Mouse (Mus musculus) liver, postnatal 0 days (tissue): Measurements from ENCODE around the gene Mxra7. TPM values are rescaled to one million over a fixed set of nuclear protein-coding genes. Genes with fewer than 3 reads are reported as not detected.

Source experiments
- ATAC-seq: fragments of 200-750 bp; cut with Nextera tagmentation; 2 replicates; pipeline ENCODE4 v1.8.0; 2017; ENCODE audit warnings: mild to moderate bottlenecking, moderate library complexity
- DNase-seq: peaks from one replicate; pipeline ENCODE4 v3.0.0-alpha.2; 2016
- H3K27ac ChIP-seq: fragments of 300-500 bp; sonication (generic); 2 replicates; pipeline ENCODE4 v1.5.1; 2014; ENCODE audit warnings: antibody characterized with exemption, moderate library complexity, mild to moderate bottlenecking, low read depth
- H3K27me3 ChIP-seq: fragments of 300-500 bp; sonication (generic); 2 replicates; pipeline ENCODE4 v1.6.1; 2014; ENCODE audit warnings: low read length, control low read depth, mixed read lengths; ENCODE audit not compliant: insufficient read depth
- H3K36me3 ChIP-seq: fragments of 300-500 bp; sonication (generic); replicated peaks from 2 replicates; pipeline ENCODE4 v1.6.1; 2014; ENCODE audit warnings: mild to moderate bottlenecking, control low read depth, low read length, moderate library complexity, mixed read lengths; ENCODE audit not compliant: insufficient read depth
- H3K4me1 ChIP-seq: fragments of 300-500 bp; sonication (generic); 2 replicates; pipeline ENCODE4 v1.6.1; 2014; ENCODE audit warnings: antibody characterized with exemption, mild to moderate bottlenecking, control low read depth; ENCODE audit not compliant: insufficient read depth
- H3K4me2 ChIP-seq: fragments of 300-500 bp; sonication (generic); 2 replicates; pipeline ENCODE4 v1.6.1; 2014; ENCODE audit warnings: low read depth, mild to moderate bottlenecking, low read length, moderate library complexity, mixed read lengths
- H3K4me3 ChIP-seq: fragments of 300-500 bp; sonication (generic); 2 replicates; pipeline ENCODE4 v1.5.1; 2014; ENCODE audit warnings: low read depth, low read length
- H3K9ac ChIP-seq: fragments of 300-500 bp; sonication (generic); replicated peaks from 2 replicates; pipeline ENCODE4 v1.6.1; 2014; ENCODE audit warnings: mild to moderate bottlenecking, moderate library complexity
- H3K9me3 ChIP-seq: fragments of 300-500 bp; sonication (generic); 2 replicates; pipeline ENCODE4 v1.6.1; 2016; ENCODE audit warnings: mild to moderate bottlenecking, control low read depth, low read length, mixed read lengths
- CTCF ChIP-seq: sonication (generic); IDR thresholded peaks from 2 replicates; pipeline ENCODE4 v1.5.1; 2016; ENCODE audit warnings: antibody characterized with exemption, low read depth
- EP300 ChIP-seq: IDR thresholded peaks from 2 replicates; pipeline ENCODE4 v1.6.1; 2016; ENCODE audit warnings: antibody characterized with exemption, low read depth, mild to moderate bottlenecking
- WGBS: fragments of 180-500 bp; shearing (Covaris S2); extraction: QIAGEN DNeasy Blood & Tissue Kit; methylation state at CpG from one replicate; pipeline ENCODE4 v1.1.7; 2014; ENCODE audit not compliant: insufficient replicate concordance; 5-methylcytosine and 5-hydroxymethylcytosine counted together
- polyA plus RNA-seq: library from polyadenylated mRNA; unstranded; fragments of >200 nt; fragmentation: Nextera tagmentation; extraction: Ambion mirVana; gene quantifications from 2 replicates; pipeline ENCODE4 v1.2.1, GENCODE M21; 2015

Mxra7 gene
- 1.4 and 4.0 TPM in 2 replicates for polyA plus RNA-seq

DNA sequence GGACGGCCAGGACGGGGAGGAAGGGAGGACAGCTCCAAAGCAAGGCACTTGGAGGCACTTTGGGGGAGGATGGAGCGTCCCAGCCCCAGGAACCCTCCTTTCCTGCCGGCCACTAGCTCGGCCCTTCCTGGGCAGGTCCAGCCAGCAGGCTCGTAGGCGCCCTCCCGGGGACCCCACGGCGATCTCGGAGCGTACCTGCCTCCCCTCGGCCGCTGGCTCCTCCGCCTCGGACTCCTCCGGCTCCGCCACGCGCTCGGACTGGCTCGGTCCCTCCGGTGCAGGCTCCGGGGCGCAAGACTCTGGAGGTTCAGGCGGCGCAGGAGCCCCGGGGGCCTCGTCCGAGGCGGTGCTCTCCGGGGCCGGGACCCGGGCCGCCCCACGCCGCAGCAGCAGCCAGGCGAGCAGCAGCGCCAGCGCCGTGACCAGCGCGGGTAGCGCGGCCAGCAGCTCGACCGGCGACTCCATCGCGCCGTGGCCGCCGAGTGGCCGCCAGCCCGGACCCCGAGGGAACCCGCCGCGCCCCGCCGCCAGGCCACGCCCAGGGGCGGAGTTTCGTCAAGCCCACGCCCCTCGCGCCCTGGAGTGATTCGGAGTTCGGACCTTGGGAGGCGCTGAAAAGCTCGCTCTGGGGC lies at the start of gene Mxra7:
Mxra7 (minus strand) TSS at position 513 of the 632 bp plus-strand sequence.
- WGBS: 2% methylated on average over 52 of the region's 71 CpGs
- H3K4me2 ChIP-seq: peak within 1 kb of the TSS; percentile 74
- ATAC-seq: peak; percentile 63
- H3K27me3 ChIP-seq: 0 out of 2 replicates have a peak, but pooled peaks cover 4% of the 10 kb centered on the region
- no peak within 1 kb of the TSS for H3K27ac ChIP-seq
- H3K4me3 ChIP-seq: peak within 1 kb of the TSS; percentile 42
- H3K9me3 ChIP-seq: no peaks in the 10 kb centered on the region
- peak; percentile 74 for DNase-seq
- no peaks in the 10 kb centered on the region for H3K36me3 ChIP-seq
- TF ChIP-seq CTCF (no peak), EP300 (no peak)
- H3K4me1 ChIP-seq: peaks cover 6% of the 10 kb centered on the region; the same call in 1 of the 2 replicates
- H3K9ac ChIP-seq: 0 out of 2 replicates have a peak within 1 kb of the TSS, but pooled peaks have one; percentile 2

DNA sequence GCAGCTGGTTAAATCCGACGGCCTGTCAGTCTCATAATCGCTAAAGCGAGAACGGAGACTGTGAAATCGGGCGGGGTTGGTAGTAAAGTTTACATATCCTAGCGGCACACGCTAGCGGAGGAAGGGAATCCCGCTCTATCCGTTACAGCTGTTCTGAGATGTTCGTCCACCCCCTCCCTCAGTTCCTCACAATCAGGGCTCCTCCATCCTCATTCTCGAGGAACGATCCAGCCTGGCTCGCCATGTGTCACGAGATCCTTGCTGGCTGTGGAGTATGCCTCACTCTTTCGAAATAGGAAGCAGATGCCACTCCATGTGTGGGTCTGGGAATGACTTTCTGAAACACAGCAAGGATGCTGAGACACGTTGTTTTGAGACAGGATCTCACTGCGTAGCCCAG lies 46.1 kb upstream of the Mxra7 start:
- DNase-seq: no peak
- H3K9ac ChIP-seq: no peak overlapping the region
- WGBS: 89% methylated on average over 20 of the region's 20 CpGs
- peaks cover 35% of the 10 kb centered on the region for H3K36me3 ChIP-seq
- no peak for ATAC-seq
- H3K9me3 ChIP-seq: no peaks in the 10 kb centered on the region
- no peak overlapping the region for H3K4me3 ChIP-seq
- H3K27ac ChIP-seq: no peak overlapping the region
- no peaks in the 10 kb centered on the region for H3K4me1 ChIP-seq
- no peaks in the 10 kb centered on the region for H3K27me3 ChIP-seq
- no peak overlapping the region for H3K4me2 ChIP-seq
- TF ChIP-seq EP300: no peak

DNA sequence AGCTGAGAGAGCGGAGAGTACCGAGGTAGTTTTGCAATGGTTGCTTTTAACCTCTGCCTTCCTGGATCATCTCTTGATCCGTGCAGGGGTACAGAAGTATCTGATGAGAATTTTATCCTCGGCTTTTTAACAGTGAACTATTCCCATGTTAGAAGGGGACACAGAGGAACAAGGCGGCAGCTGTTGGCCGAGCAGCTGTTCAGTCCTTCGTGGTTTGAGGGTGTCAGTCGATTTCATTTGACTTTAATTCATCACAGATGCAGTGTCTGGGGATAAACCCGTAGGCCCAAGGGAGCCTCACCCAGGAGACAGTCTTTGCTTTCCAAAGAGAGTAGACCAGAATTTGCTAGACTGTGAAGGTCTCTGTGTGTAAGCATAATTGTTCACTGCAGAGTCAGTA lies 43.7 kb upstream of the Mxra7 start:
- Histone ChIP-seq H3K4me3 (no peak overlapping the region), H3K4me1 (no peaks in the 10 kb centered on the region), H3K4me2 (no peak overlapping the region), H3K36me3 (peaks cover 38% of the 10 kb centered on the region), H3K27ac (no peak overlapping the region), H3K9ac (no peak overlapping the region), H3K9me3 (no peaks in the 10 kb centered on the region), H3K27me3 (no peaks in the 10 kb centered on the region)
- 86% methylated on average over 9 of the region's 9 CpGs for WGBS
- no peak for TF ChIP-seq EP300
- no peak for TF ChIP-seq CTCF
- DNase-seq (no peak), ATAC-seq (no peak)

DNA sequence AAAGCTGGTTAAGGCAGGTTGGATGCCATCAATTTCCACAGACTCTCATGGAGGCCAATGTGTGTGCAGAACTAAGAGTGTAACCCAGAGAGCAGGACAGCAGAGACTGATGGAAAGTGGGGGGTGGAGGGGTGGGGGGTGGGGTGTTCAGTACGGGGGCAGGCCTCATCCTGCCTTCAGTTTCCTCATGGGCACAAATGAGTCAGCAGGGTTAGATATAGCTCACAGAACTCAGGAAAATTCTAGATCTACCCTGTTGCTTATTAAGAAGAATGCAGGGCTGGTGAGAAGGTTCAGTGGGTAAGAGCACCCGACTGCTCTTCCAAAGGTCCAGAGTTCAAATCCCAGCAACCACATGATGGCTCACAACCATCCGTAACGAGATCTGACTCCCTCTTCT lies 41.8 kb upstream of the Mxra7 start:
- TF ChIP-seq EP300 (no peak), CTCF (no peak)
- WGBS: 66% methylated on average over 4 of the region's 4 CpGs
- ATAC-seq (no peak), DNase-seq (no peak)
- Histone ChIP-seq H3K36me3 (peaks cover 46% of the 10 kb centered on the region), H3K9me3 (no peaks in the 10 kb centered on the region), H3K27ac (no peak overlapping the region), H3K4me1 (no peaks in the 10 kb centered on the region), H3K9ac (no peak overlapping the region), H3K4me2 (no peak overlapping the region), H3K27me3 (no peaks in the 10 kb centered on the region), H3K4me3 (no peak overlapping the region)

DNA sequence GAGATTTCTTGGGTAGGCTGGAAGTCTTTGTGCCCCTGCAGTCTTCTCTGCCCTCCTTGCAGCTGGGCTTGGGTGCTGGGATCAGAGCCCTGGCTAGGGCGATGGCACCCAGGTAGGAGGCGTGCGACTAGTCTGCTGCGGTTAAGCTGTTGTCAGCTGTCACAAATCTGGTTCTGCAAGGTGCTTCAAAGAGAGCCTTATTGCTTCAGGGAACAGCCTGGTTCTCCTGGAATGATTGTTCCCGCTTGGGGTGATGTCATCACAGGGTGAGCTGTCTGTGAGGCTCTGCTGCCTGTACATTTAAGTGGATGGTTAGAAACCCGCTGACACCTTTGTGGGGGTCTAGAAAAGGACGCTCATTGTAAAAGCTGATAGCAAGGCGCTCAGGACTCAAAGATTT lies 41.4 kb upstream of the Mxra7 start:
- no peak overlapping the region for H3K4me3 ChIP-seq
- no peak overlapping the region for H3K9ac ChIP-seq
- H3K27ac ChIP-seq: no peak overlapping the region
- H3K4me2 ChIP-seq: no peak overlapping the region
- no peaks in the 10 kb centered on the region for H3K27me3 ChIP-seq
- 90% methylated on average over 8 of the region's 8 CpGs for WGBS
- peaks cover 46% of the 10 kb centered on the region for H3K36me3 ChIP-seq
- H3K9me3 ChIP-seq: no peaks in the 10 kb centered on the region
- DNase-seq: no peak
- no peak for ATAC-seq
- H3K4me1 ChIP-seq: no peaks in the 10 kb centered on the region
- TF ChIP-seq EP300: no peak
- no peak for TF ChIP-seq CTCF

DNA sequence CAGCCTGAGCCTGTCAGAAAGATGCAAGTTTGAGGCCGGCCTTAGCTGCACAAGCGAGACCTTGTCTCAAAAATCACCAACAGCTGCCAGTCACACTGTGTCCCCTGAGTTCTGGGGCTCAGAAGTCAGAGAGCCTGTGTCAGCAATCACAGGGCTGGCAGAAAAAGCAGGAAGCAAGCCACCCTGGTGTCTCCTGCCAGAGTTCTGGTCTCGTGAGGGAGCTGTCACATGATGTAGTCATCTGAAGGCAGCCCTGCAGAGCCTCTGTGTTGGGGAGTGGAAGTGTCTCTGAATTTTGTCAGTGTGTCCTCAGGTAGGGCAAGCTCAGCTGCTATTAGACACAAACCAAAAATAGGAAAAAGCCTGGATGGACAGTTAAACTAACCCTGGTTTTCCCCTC lies 40.3 kb upstream of the Mxra7 start:
- peaks cover 45% of the 10 kb centered on the region for H3K36me3 ChIP-seq
- H3K4me3 ChIP-seq: no peak overlapping the region
- DNase-seq (no peak), ATAC-seq (no peak)
- WGBS: 62% methylated on average over 3 of the region's 3 CpGs
- H3K4me2 ChIP-seq: no peak overlapping the region
- no peaks in the 10 kb centered on the region for H3K9me3 ChIP-seq
- no peak overlapping the region for H3K27ac ChIP-seq
- H3K4me1 ChIP-seq: no peaks in the 10 kb centered on the region
- TF ChIP-seq EP300: no peak
- TF ChIP-seq CTCF: no peak
- no peaks in the 10 kb centered on the region for H3K27me3 ChIP-seq
- H3K9ac ChIP-seq: no peak overlapping the region
